Mouse (Mus musculus) neural tube, embryonic 11.5 days (tissue): ENCODE measurements at regions not wholly inside any gene's neighbourhood (a gene's known extent, or its start where the extent isn't known, plus 50 kb on each side); places are given as distances from the start of the nearest gene placed in this dataset.
"Not testable (repeated sequence)": the region's sequence is repeated elsewhere in the genome, so short reads cannot be mapped to it uniquely, and the experiment has no call there.

Experiments
- ATAC-seq: fragments of 200-750 bp; cut with Nextera tagmentation; 2 replicates; pipeline ENCODE4 v1.8.0; 2017; ENCODE audit warnings: moderate number of reproducible peaks, mild to moderate bottlenecking, moderate TSS enrichment, moderate library complexity; ENCODE audit not compliant: insufficient read depth, low FRiP score, low TSS enrichment
- DNase-seq: peaks from one replicate; pipeline ENCODE4 v3.0.0-alpha.2; 2015; ENCODE audit warnings: low spot score
- H3K27ac ChIP-seq: fragments of 300-500 bp; sonication (generic); 2 replicates; pipeline ENCODE4 v1.5.1; 2014; ENCODE audit warnings: low read depth, mild to moderate bottlenecking, low read length
- H3K27me3 ChIP-seq: fragments of 300-500 bp; sonication (generic); 2 replicates; pipeline ENCODE4 v1.6.1; 2014; ENCODE audit warnings: mild to moderate bottlenecking, low read length, mixed read lengths; ENCODE audit not compliant: control insufficient read depth, insufficient read depth
- H3K36me3 ChIP-seq: fragments of 300-500 bp; sonication (generic); 2 replicates; pipeline ENCODE4 v1.6.1; 2014; ENCODE audit warnings: mild to moderate bottlenecking, low read length, moderate library complexity, mixed read lengths; ENCODE audit not compliant: control insufficient read depth, insufficient read depth
- H3K4me1 ChIP-seq: fragments of 300-500 bp; sonication (generic); 2 replicates; pipeline ENCODE4 v1.6.1; 2014; ENCODE audit warnings: low read length, mixed read lengths; ENCODE audit not compliant: control insufficient read depth, insufficient read depth
- H3K4me2 ChIP-seq: fragments of 300-500 bp; sonication (generic); 2 replicates; pipeline ENCODE4 v1.6.1; 2014; ENCODE audit warnings: low read depth, mild to moderate bottlenecking, moderate library complexity
- H3K4me3 ChIP-seq: fragments of 300-500 bp; sonication (generic); 2 replicates; pipeline ENCODE4 v1.5.1; 2014; ENCODE audit warnings: low read depth, low read length
- H3K9ac ChIP-seq: fragments of 300-500 bp; sonication (generic); 2 replicates; pipeline ENCODE4 v1.6.1; 2014; ENCODE audit warnings: mild to moderate bottlenecking, low read length
- H3K9me3 ChIP-seq: fragments of 300-500 bp; sonication (generic); 2 replicates; pipeline ENCODE4 v1.6.1; 2016; ENCODE audit warnings: low read length; ENCODE audit not compliant: control insufficient read depth
- WGBS: fragments of 180-500 bp; shearing (Covaris S2); extraction: QIAGEN DNeasy Blood & Tissue Kit; methylation state at CpG from one replicate; pipeline ENCODE4 v1.1.7; 2014; 5-methylcytosine and 5-hydroxymethylcytosine counted together

GRCm38 (mm10) chr5:4248422-4248821, 56.3 kb downstream of the Mterf1b start:
- Histone ChIP-seq H3K9me3 (no peaks in the 10 kb centered on the region), H3K36me3 (no peaks in the 10 kb centered on the region), H3K4me1 (no peaks in the 10 kb centered on the region), H3K4me3 (no peak overlapping the region), H3K4me2 (no peak overlapping the region), H3K27ac (no peak overlapping the region), H3K27me3 (no peaks in the 10 kb centered on the region), H3K9ac (no peak overlapping the region)
- ATAC-seq, result no peak
- no peak for DNase-seq
- WGBS, result 79% methylated on average over 2 of the region's 2 CpGs

DNA sequence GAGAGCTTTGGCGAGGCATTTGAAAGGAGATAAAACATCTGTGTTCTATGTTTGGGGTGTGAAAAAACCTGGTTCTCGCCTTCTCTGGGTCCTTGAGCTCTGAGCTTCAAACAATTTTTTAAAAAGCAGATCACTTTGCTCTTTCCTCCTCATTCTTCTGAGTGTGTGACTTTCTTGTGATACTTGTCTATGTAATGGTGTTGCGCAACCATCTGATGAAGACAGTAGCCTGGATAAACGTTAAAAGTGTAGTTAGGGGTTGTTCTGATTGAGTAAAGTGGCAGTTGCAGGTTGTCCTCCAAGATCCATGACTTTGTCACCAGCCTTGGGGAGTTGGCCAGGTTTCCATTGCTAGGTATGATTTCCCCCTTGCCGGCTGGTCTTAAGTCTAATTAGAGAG, 62.1 kb downstream of the Mterf1b start:
- not testable (repeated sequence) for H3K36me3 ChIP-seq, H3K27me3 ChIP-seq, H3K4me3 ChIP-seq, H3K4me2 ChIP-seq, H3K9ac ChIP-seq, DNase-seq, H3K27ac ChIP-seq, ATAC-seq, H3K9me3 ChIP-seq, H3K4me1 ChIP-seq
- WGBS, result 90% methylated on average over 5 of the region's 5 CpGs

- WGBS, result 31% methylated on average over 12 of the region's 12 CpGs
- ATAC-seq, result no peak
Measured at GRCm38 (mm10) chr5:4257048-4257750, 65.0 kb downstream of the Mterf1b start.

GRCm38 (mm10) chr5:4259260-4259659, 67.1 kb downstream of the Mterf1b start:
- H3K9me3 ChIP-seq, result no peaks in the 10 kb centered on the region
- H3K4me3 ChIP-seq, result no peak overlapping the region
- 93% methylated on average over 4 of the region's 4 CpGs for WGBS
- DNase-seq (no peak), ATAC-seq (no peak)
- no peaks in the 10 kb centered on the region for H3K27me3 ChIP-seq
- H3K4me1 ChIP-seq, result no peaks in the 10 kb centered on the region
- H3K36me3 ChIP-seq, result no peaks in the 10 kb centered on the region
- H3K4me2 ChIP-seq, result no peak overlapping the region
- no peak overlapping the region for H3K27ac ChIP-seq
- H3K9ac ChIP-seq, result no peak overlapping the region

More at GRCm38 (mm10) chr5:4257048-4257750, 65.0 kb downstream of the Mterf1b start:
- Histone ChIP-seq H3K4me1 (no peaks in the 10 kb centered on the region), H3K36me3 (no peaks in the 10 kb centered on the region), H3K27me3 (no peaks in the 10 kb centered on the region), H3K4me2 (no peak overlapping the region), H3K4me3 (no peak overlapping the region), H3K9ac (no peak overlapping the region), H3K27ac (no peak overlapping the region), H3K9me3 (no peaks in the 10 kb centered on the region)
- no peak for DNase-seq

DNA sequence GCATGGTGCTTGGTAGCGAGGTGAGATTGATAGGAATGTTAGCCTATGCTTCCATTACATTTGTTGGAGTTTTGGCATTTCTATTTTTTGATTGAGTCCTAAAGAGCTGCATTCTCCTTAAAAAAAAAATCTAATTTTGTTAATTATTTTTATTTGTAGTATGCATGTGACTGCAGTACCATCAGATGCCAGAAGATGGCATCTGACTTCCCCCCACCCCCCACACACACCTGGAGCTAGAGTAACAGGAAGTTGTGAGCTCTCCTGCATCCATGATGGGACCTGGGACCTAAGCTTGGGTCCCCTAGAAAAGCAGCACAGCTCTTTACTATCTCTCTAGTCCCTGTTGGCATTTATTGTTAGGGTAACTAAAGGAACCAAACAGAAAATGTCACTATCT, 70.5 kb downstream of the Mterf1b start:
- Histone ChIP-seq H3K4me3 (no peak overlapping the region), H3K4me1 (no peaks in the 10 kb centered on the region), H3K36me3 (no peaks in the 10 kb centered on the region), H3K4me2 (no peak overlapping the region), H3K9me3 (no peaks in the 10 kb centered on the region), H3K27me3 (no peaks in the 10 kb centered on the region), H3K9ac (no peak overlapping the region), H3K27ac (no peak overlapping the region)
- DNase-seq, result no peak
- no peak for ATAC-seq
- WGBS, result 100% methylated on average over 1 of the region's 1 CpGs

- no peak overlapping the region for H3K4me3 ChIP-seq
- no peaks in the 10 kb centered on the region for H3K27me3 ChIP-seq
- no peaks in the 10 kb centered on the region for H3K36me3 ChIP-seq
- no peak overlapping the region for H3K9ac ChIP-seq
- no peak for DNase-seq
- H3K4me1 ChIP-seq, result no peaks in the 10 kb centered on the region
- H3K9me3 ChIP-seq, result no peaks in the 10 kb centered on the region
- 78% methylated on average over 5 of the region's 5 CpGs for WGBS
- H3K27ac ChIP-seq, result no peak overlapping the region
- ATAC-seq, result no peak
- H3K4me2 ChIP-seq, result no peak overlapping the region
Measured at GRCm38 (mm10) chr5:4263560-4264160, 71.5 kb downstream of the Mterf1b start.

DNA sequence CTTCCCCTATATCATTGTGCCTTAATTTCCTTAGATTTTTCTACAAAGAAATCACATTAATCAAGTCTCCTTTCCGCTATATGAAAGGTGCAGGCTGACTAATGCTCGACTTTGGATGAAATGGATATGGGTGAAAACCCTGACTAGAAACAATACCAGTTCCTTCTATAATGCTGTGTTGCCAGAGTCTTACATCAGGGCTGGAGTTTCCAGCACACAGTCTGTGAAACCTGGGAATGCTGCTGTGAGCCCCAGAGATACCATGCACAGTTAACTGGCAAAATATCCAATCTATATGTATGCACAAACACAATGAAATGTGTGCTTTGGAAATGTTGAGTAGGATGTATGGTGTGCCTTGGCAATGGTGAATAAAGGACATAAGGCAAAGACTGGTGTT, 75.5 kb downstream of the Mterf1b start:
- H3K4me1 ChIP-seq, result no peaks in the 10 kb centered on the region
- WGBS, result 84% methylated on average over 2 of the region's 2 CpGs

GRCm38 (mm10) chr5:4273001-4273400, 80.8 kb downstream of the Mterf1b start:
- Histone ChIP-seq H3K9ac (no peak overlapping the region), H3K4me2 (no peak overlapping the region), H3K4me1 (no peaks in the 10 kb centered on the region), H3K27ac (no peak overlapping the region), H3K9me3 (no peaks in the 10 kb centered on the region), H3K27me3 (no peaks in the 10 kb centered on the region), H3K4me3 (no peak overlapping the region), H3K36me3 (no peaks in the 10 kb centered on the region)
- no peak for ATAC-seq
- DNase-seq, result no peak
- WGBS, result 86% methylated on average over 5 of the region's 5 CpGs

More for the DNA sequence above, 75.5 kb downstream of the Mterf1b start:
- Histone ChIP-seq H3K27me3 (no peaks in the 10 kb centered on the region), H3K9me3 (no peaks in the 10 kb centered on the region), H3K9ac (no peak overlapping the region), H3K4me3 (no peak overlapping the region), H3K36me3 (no peaks in the 10 kb centered on the region), H3K27ac (no peak overlapping the region), H3K4me2 (no peak overlapping the region)
- ATAC-seq, result no peak
- DNase-seq, result no peak

- no peak overlapping the region for H3K4me2 ChIP-seq
- ATAC-seq, result no peak
- H3K27ac ChIP-seq, result no peak overlapping the region
- H3K9me3 ChIP-seq, result no peaks in the 10 kb centered on the region
- H3K4me1 ChIP-seq, result no peaks in the 10 kb centered on the region
- 8% methylated on average over 4 of the region's 4 CpGs for WGBS
- H3K4me3 ChIP-seq, result no peak overlapping the region
- H3K27me3 ChIP-seq, result no peaks in the 10 kb centered on the region
- H3K9ac ChIP-seq, result no peak overlapping the region
- no peaks in the 10 kb centered on the region for H3K36me3 ChIP-seq
- no peak for DNase-seq
Measured at GRCm38 (mm10) chr5:4303616-4304015, 111.4 kb downstream of the Mterf1b start.
